Mouse (Mus musculus) stomach, postnatal 0 days (tissue): ENCODE measurements around the gene Clmp. TPM values are rescaled to one million over a fixed set of nuclear protein-coding genes. Genes with fewer than 3 reads are reported as not detected.
A peak's percentile ranks its signal among the peaks of the same experiment; 100 is the strongest.

Experiments used
- ATAC-seq: fragments of 200-750 bp; cut with Nextera tagmentation; 2 replicates; pipeline ENCODE4 v1.8.0; 2017; ENCODE audit not compliant: low FRiP score, low TSS enrichment
- DNase-seq: peaks from one replicate; pipeline ENCODE4 v3.0.0-alpha.2; 2016; ENCODE audit warnings: low spot score
- H3K27ac ChIP-seq: fragments of 300-500 bp; sonication (generic); replicated peaks from 2 replicates; pipeline ENCODE4 v1.5.1; 2014; ENCODE audit warnings: mild to moderate bottlenecking, control low read depth
- H3K27me3 ChIP-seq: fragments of 300-500 bp; sonication (generic); 2 replicates; pipeline ENCODE4 v1.6.1; 2014; ENCODE audit warnings: low read length; ENCODE audit not compliant: control insufficient read depth, insufficient read depth
- H3K36me3 ChIP-seq: fragments of 300-500 bp; sonication (generic); 2 replicates; pipeline ENCODE4 v1.6.1; 2014; ENCODE audit warnings: low read length, mixed read lengths; ENCODE audit not compliant: control insufficient read depth, insufficient read depth
- H3K4me1 ChIP-seq: fragments of 300-500 bp; sonication (generic); replicated peaks from 2 replicates; pipeline ENCODE4 v1.6.1; 2014; ENCODE audit warnings: antibody characterized with exemption; ENCODE audit not compliant: control insufficient read depth, insufficient read depth
- H3K4me2 ChIP-seq: fragments of 300-500 bp; sonication (generic); replicated peaks from 2 replicates; pipeline ENCODE4 v1.6.1; 2014; ENCODE audit warnings: low read depth, mild to moderate bottlenecking, control low read depth, moderate library complexity
- H3K4me3 ChIP-seq: fragments of 300-500 bp; sonication (generic); 2 replicates; pipeline ENCODE4 v1.5.1; 2014; ENCODE audit warnings: low read depth, low read length, control low read depth
- H3K9ac ChIP-seq: fragments of 300-500 bp; sonication (generic); 2 replicates; pipeline ENCODE4 v1.6.1; 2014; ENCODE audit warnings: mild to moderate bottlenecking, low read length, control low read depth, mixed read lengths
- H3K9me3 ChIP-seq: fragments of 300-500 bp; sonication (generic); 2 replicates; pipeline ENCODE4 v1.6.1; 2016; ENCODE audit warnings: low read length; ENCODE audit not compliant: control insufficient read depth
- CTCF ChIP-seq: IDR thresholded peaks from 2 replicates; pipeline ENCODE4 v1.5.1; 2016; ENCODE audit warnings: antibody characterized with exemption, low read depth, mild to moderate bottlenecking, moderate library complexity
- EP300 ChIP-seq: optimal IDR thresholded peaks from 2 replicates; pipeline ENCODE3; 2016; ENCODE audit warnings: antibody characterized with exemption
- WGBS: fragments of 180-500 bp; shearing (Covaris S2); extraction: QIAGEN DNeasy Blood & Tissue Kit; methylation state at CpG from one replicate; pipeline ENCODE4 v1.1.7; 2014; 5-methylcytosine and 5-hydroxymethylcytosine counted together
- polyA plus RNA-seq: library from polyadenylated mRNA; unstranded; fragments of >200 nt; fragmentation: Nextera tagmentation; extraction: Ambion mirVana; gene quantifications from 2 replicates; pipeline ENCODE4 v1.2.1, GENCODE M21; 2015

The Clmp gene
- polyA plus RNA-seq, 1 experiment from 2014 or later: 17.7 TPM

- ATAC-seq: no peak
- H3K4me1 ChIP-seq: no peaks in the 10 kb centered on the region
- 78% methylated on average over 12 of the region's 12 CpGs for WGBS
- DNase-seq: no peak
- H3K4me2 ChIP-seq: no peak overlapping the region
- no peak overlapping the region for H3K4me3 ChIP-seq
- H3K9me3 ChIP-seq: no peaks in the 10 kb centered on the region
- H3K9ac ChIP-seq: no peak overlapping the region
- no peaks in the 10 kb centered on the region for H3K36me3 ChIP-seq
- no peaks in the 10 kb centered on the region for H3K27me3 ChIP-seq
- no peak overlapping the region for H3K27ac ChIP-seq
- TF ChIP-seq EP300 (no peak), CTCF (no peak)
Observed at GRCm38 (mm10) chr9:40694284-40694683, 8.5 kb downstream of the Clmp start.

- H3K9me3 ChIP-seq: no peaks in the 10 kb centered on the region
- ATAC-seq (no peak), DNase-seq (no peak)
- TF ChIP-seq EP300: no peak
- TF ChIP-seq CTCF: no peak
- WGBS: 89% methylated on average over 4 of the region's 4 CpGs
- no peak overlapping the region for H3K4me3 ChIP-seq
- H3K27ac ChIP-seq: no peak overlapping the region
- no peaks in the 10 kb centered on the region for H3K36me3 ChIP-seq
- H3K9ac ChIP-seq: no peak overlapping the region
- H3K4me1 ChIP-seq: no peaks in the 10 kb centered on the region
- H3K27me3 ChIP-seq: no peaks in the 10 kb centered on the region
- H3K4me2 ChIP-seq: no peak overlapping the region
Observed at GRCm38 (mm10) chr9:40696086-40696485, 10.3 kb downstream of the Clmp start.

DNA sequence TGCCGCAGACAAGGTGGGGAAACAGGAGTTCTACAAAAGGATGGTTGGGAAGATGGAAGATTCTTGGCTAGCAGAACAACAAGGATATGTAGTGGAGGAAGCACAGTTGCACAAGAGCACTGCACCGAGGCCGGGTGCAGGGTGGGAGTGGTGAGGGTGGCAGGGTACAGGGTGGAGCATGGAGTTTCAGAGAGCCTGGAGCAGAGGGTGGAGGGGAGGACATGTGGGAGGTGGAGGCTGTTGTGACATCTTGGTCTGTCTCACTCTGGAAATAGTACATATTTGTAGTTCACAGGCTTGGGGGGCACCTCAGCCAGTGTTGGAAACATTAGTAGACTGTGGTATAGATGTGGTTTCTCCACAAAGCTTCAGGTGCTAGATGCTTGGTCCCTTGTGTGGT, 13.4 kb downstream of the Clmp start:
- WGBS: 54% methylated on average over 3 of the region's 3 CpGs
- no peak overlapping the region for H3K4me3 ChIP-seq
- H3K36me3 ChIP-seq: no peaks in the 10 kb centered on the region
- H3K27me3 ChIP-seq: no peaks in the 10 kb centered on the region
- no peak for ATAC-seq
- no peak for TF ChIP-seq EP300
- no peak overlapping the region for H3K9ac ChIP-seq
- no peak overlapping the region for H3K27ac ChIP-seq
- no peaks in the 10 kb centered on the region for H3K4me1 ChIP-seq
- no peak overlapping the region for H3K4me2 ChIP-seq
- DNase-seq: no peak
- H3K9me3 ChIP-seq: no peaks in the 10 kb centered on the region

DNA sequence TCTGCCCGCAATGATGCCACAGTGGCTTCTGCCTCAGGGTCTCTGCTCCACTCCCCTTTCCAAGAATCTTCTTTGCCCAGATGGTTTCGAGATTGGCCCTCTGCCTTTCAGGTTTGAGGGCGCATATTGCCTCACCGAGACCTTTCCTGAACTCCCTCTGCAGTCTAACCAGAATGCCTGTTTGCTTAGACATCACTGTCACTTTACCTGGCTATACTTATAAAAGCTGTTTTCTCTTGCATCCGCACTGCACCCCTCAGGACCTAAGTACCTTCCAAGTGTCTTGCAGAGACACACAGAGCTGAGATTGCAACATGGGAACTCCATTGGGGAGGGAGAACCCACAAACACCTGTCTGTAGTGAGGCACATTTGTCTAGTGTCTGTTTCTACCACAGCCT, 14.5 kb downstream of the Clmp start:
- 78% methylated on average over 5 of the region's 5 CpGs for WGBS
- no peak for DNase-seq
- no peaks in the 10 kb centered on the region for H3K36me3 ChIP-seq
- no peak for ATAC-seq
- H3K9me3 ChIP-seq: no peaks in the 10 kb centered on the region
- H3K27ac ChIP-seq: no peak overlapping the region
- no peaks in the 10 kb centered on the region for H3K4me1 ChIP-seq
- H3K4me2 ChIP-seq: no peak overlapping the region
- no peak overlapping the region for H3K4me3 ChIP-seq
- no peaks in the 10 kb centered on the region for H3K27me3 ChIP-seq
- no peak overlapping the region for H3K9ac ChIP-seq
- TF ChIP-seq CTCF (no peak), EP300 (no peak)

DNA sequence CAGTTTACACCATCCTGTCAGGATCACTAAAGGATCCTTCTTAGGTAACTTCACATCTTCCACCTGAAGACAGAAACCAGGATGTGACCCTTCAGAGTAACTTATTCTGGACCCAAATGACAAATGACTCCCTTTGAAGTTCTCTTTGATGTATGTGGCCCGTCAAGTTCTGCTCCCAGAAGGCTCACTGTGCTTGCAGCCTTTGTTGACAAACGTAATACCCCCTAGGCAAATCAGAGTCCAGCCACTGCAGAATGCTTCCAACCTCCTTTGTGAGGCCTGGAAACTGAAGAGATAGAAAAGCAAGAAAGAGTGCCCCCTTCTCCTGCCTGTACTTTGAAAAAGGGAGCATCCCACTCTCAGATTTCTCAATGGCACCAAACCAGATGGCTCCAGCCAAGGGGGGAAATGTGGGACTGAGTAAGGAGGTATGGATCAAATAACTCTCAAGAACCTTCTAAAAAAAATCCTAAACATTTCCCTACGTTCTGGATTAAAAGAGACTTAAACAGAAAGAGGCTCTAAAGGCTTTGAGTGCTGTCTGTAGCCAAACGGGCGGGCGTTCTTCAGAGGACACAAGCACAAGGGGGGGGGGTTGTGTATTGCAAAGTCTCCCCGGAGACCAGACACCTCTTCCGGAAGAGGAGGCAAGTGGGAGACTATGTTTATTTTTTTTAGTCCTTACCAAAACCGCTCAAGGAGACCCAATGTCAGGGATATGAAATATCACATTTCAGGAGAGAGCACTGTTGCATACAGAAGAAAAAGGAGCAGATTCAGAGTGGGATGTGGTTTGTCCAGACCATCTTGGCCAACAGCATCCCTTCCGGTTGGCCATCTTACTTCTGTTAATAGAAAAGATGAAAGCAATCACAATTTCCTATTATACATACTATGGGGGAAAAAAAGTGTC, 18.9 kb downstream of the Clmp start:
- H3K9me3 ChIP-seq: no peaks in the 10 kb centered on the region
- no peak for ATAC-seq
- no peak overlapping the region for H3K4me2 ChIP-seq
- DNase-seq: no peak
- WGBS: 19% methylated on average over 10 of the region's 10 CpGs
- no peak for TF ChIP-seq EP300
- no peak for TF ChIP-seq CTCF
- no peaks in the 10 kb centered on the region for H3K4me1 ChIP-seq
- no peak overlapping the region for H3K27ac ChIP-seq
- H3K36me3 ChIP-seq: no peaks in the 10 kb centered on the region
- no peak overlapping the region for H3K4me3 ChIP-seq
- no peaks in the 10 kb centered on the region for H3K27me3 ChIP-seq
- H3K9ac ChIP-seq: no peak overlapping the region

DNA sequence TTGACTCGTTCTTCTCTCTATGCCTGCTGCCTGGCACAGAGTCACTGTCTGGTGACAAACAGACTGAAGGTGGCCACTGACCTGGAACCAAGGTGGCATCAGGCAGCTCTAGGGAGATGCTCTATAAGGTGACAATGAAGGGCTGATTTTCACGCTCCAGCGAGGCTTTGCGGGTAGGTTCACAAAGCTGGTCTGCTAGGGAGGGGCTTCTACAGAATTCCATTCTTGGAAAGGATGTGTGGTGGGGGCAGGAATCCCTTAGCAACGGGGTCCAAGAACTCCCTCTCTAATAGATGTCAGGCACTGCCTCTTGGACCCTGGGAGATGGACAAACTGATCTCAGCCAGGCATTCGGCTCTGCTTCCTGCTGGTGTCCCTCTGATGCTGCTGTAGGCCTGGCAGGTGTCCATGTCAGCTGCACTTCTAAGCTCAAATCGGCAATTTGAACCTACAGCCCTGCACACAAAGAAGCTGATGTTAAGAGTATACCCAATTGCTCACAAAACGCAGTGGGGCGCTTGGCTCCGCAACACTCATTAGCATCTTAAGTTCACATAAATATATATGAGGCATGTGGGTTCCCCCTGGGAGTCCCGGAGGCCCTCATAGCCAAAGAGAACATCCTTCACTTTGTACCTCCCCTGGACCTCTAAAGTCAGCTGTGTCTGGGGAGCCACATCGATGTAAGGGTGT, 22.8 kb downstream of the Clmp start:
- Histone ChIP-seq H3K36me3 (no peaks in the 10 kb centered on the region), H3K9me3 (no peaks in the 10 kb centered on the region), H3K27me3 (no peaks in the 10 kb centered on the region), H3K4me2 (no peak overlapping the region), H3K27ac (peak overlapping the region; percentile 53; the same call in 1 of the 2 replicates), H3K9ac (no peak overlapping the region), H3K4me1 (no peaks in the 10 kb centered on the region), H3K4me3 (no peak overlapping the region)
- no peak for DNase-seq
- TF ChIP-seq EP300 (no peak), CTCF (no peak)
- WGBS: 50% methylated on average over 12 of the region's 12 CpGs
- no peak for ATAC-seq
